Comparison of ENCODE assay signal across 8 mouse cellular contexts in genomic region chr17:34120180-34120723, GRCm38 (mm10). TPM values are rescaled to one million over a fixed set of nuclear protein-coding genes. Genes with fewer than 3 reads are reported as not detected.
A peak's percentile ranks its signal among the peaks of the same experiment; 100 is the strongest.
DNase-seq lines count a peak whose midpoint lies in the region; ATAC-seq and TF ChIP-seq lines count a peak whose summit lies in the region.

No protein-coding gene starts in this region.

- 0 out of 2 replicates have a peak, but pooled peaks have one; percentile 33 for TF ChIP-seq EP300 in ES-Bruce4 (IDR thresholded peaks at IDR 0.05; ENCODE audit: insufficient read depth, low read depth, low read length)
- TF ChIP-seq EP300 in lung, postnatal 0 days (IDR thresholded peaks at IDR 0.05): no peak; the same call in 1 of the 2 replicates

- peak overlapping the region; percentile 88 for H3K4me2 ChIP-seq in forebrain, postnatal 0 days (ENCODE audit: low read depth)
- peak overlapping the region; percentile 94 for H3K4me2 ChIP-seq in lung, postnatal 0 days (replicated peaks; ENCODE audit: low read depth, low read length)

- peak overlapping the region; percentile 95 for H3K4me3 ChIP-seq in ES-Bruce4 (ENCODE audit: low read depth, low read length)
- peak overlapping the region; percentile 59 for H3K4me3 ChIP-seq in forebrain, postnatal 0 days (ENCODE audit: low read depth, low read length)
- peak overlapping the region; percentile 92 for H3K4me3 ChIP-seq in lung, postnatal 0 days (ENCODE audit: low read depth, low read length)

- no peaks in the 10 kb centered on the region for H3K27me3 ChIP-seq in ES-Bruce4 (ENCODE audit: control insufficient read depth, insufficient read depth, low read length, poor library complexity, severe bottlenecking)
- no peaks in the 10 kb centered on the region for H3K27me3 ChIP-seq in forebrain, postnatal 0 days (ENCODE audit: insufficient read depth, low read length)
- no peaks in the 10 kb centered on the region for H3K27me3 ChIP-seq in lung, postnatal 0 days (replicated peaks; ENCODE audit: insufficient read depth, low read length)

- H3K27ac ChIP-seq in ES-Bruce4 (ENCODE audit: insufficient read depth, low read length): peak overlapping the region; percentile 88
- peak overlapping the region; percentile 100 for H3K27ac ChIP-seq in forebrain, postnatal 0 days (ENCODE audit: low read depth, low read length)
- H3K27ac ChIP-seq in lung, postnatal 0 days (ENCODE audit: low read length): peak overlapping the region; percentile 100

- intact Hi-C loops in heart, postnatal 36 days (cut with DNase I): no loop called here

- 2% methylated on average over 33 of the region's 42 CpGs for WGBS in forebrain, postnatal 0 days
- 0% methylated on average over 26 of the region's 42 CpGs for whole genome bisulfite sequencing in lung, postnatal 0 days

- peak overlapping the region; percentile 98 for H3K9ac ChIP-seq in ES-Bruce4 (ENCODE audit: low read depth, poor library complexity, severe bottlenecking)
- H3K9ac ChIP-seq in forebrain, postnatal 0 days: peak overlapping the region; percentile 87
- peak overlapping the region; percentile 96 for H3K9ac ChIP-seq in lung, postnatal 0 days (replicated peaks; ENCODE audit: low read depth)

- no peak for TF ChIP-seq CTCF in ES-Bruce4 (IDR thresholded peaks at IDR 0.05; ENCODE audit: low read depth, low read length)
- TF ChIP-seq CTCF in forebrain, postnatal 0 days (IDR thresholded peaks at IDR 0.05; ENCODE audit: low read depth): no peak
- no peak for TF ChIP-seq CTCF in lung, postnatal 0 days (IDR thresholded peaks at IDR 0.05)

- peak; percentile 93 for DNase-seq in cerebellum, adult 11-12 months
- DNase-seq in forebrain, postnatal 0 days: peak; percentile 88
- peak; percentile 84 to 86 for DNase-seq in heart, postnatal 36 days
- peak; percentile 84 to 89 for DNase-seq in layer of hippocampus, postnatal 10 days (ENCODE audit: low spot score in 2 of 2)
- peak; percentile 93 for DNase-seq in lung, postnatal 0 days (ENCODE audit: low spot score)
- peak; percentile 65 for DNase-seq in retina, adult 2 months (ENCODE audit: low read depth, low spot score)
- peak; percentile 89 for DNase-seq in thymus, postnatal 14 days

- no peaks in the 10 kb centered on the region for H3K9me3 ChIP-seq in ES-Bruce4 (replicated peaks; ENCODE audit: control insufficient read depth, insufficient read depth, low read length, poor library complexity, severe bottlenecking)
- H3K9me3 ChIP-seq in forebrain, postnatal 0 days (ENCODE audit: low read length): no peaks in the 10 kb centered on the region
- no peaks in the 10 kb centered on the region for H3K9me3 ChIP-seq in lung, postnatal 0 days (ENCODE audit: low read length)

- ATAC-seq in forebrain, postnatal 0 days: no peak
- ATAC-seq in lung, postnatal 0 days: peak; percentile 34

- no peak for TF ChIP-seq POLR2A in ES-Bruce4 (IDR thresholded peaks at IDR 0.05; ENCODE audit: insufficient read depth, low read length)

- H3K4me1 ChIP-seq in ES-Bruce4 (ENCODE audit: control insufficient read depth, insufficient read depth, low read length): no peaks in the 10 kb centered on the region
- H3K4me1 ChIP-seq in forebrain, postnatal 0 days (ENCODE audit: insufficient read depth): peaks cover 9% of the 10 kb centered on the region; the same call in 1 of the 2 replicates
- H3K4me1 ChIP-seq in lung, postnatal 0 days (ENCODE audit: insufficient read depth, low read depth, low read length): peaks cover 17% of the 10 kb centered on the region; the same call in 1 of the 2 replicates

- H3K36me3 ChIP-seq in ES-Bruce4 (ENCODE audit: control insufficient read depth, insufficient read depth, low read length, poor library complexity, severe bottlenecking): peaks cover 40% of the 10 kb centered on the region
- H3K36me3 ChIP-seq in forebrain, postnatal 0 days (ENCODE audit: insufficient read depth): peaks cover 25% of the 10 kb centered on the region
- peaks cover 18% of the 10 kb centered on the region for H3K36me3 ChIP-seq in lung, postnatal 0 days (ENCODE audit: insufficient read depth, low read length)

RNA-seq across cellular contexts. Expression of gene H2-DMa, which starts 0.9 kb away (rescaled TPM):
- 5.9 and 8.3 TPM in 2 replicates for polyA plus RNA-seq in ES-Bruce4 (2011; ENCODE audit: insufficient read depth, insufficient read length, low read depth, missing spikeins)
- 21.5 and 25.7 TPM in 2 replicates for total RNA-seq in forebrain, postnatal 0 days (2014; rRNA removed)
- 19.2 and 23.5 TPM in 2 replicates for polyA plus RNA-seq in forebrain, postnatal 0 days (2015; fragmentation: Nextera tagmentation; extraction: Ambion mirVana)
- 1 to 10 TPM; 4.0 to 6.5 TPM for total RNA-seq in heart, postnatal 36 days (2021)
- 10 to 100 TPM; 34.4 to 38.6 TPM for total RNA-seq in layer of hippocampus, postnatal 10 days (2021)
- polyA plus RNA-seq in lung, postnatal 0 days (2015; fragmentation: Nextera tagmentation; extraction: Ambion mirVana): 20.7 and 23.9 TPM in 2 replicates

RNA-seq across cellular contexts. Expression of gene Brd2, which starts 2.2 kb away (rescaled TPM):
- 190 and 199 TPM in 2 replicates for polyA plus RNA-seq in ES-Bruce4 (2011; ENCODE audit: insufficient read depth, insufficient read length, low read depth, missing spikeins)
- 191 and 219 TPM in 2 replicates for total RNA-seq in forebrain, postnatal 0 days (2014; rRNA removed)
- 122 and 129 TPM in 2 replicates for polyA plus RNA-seq in forebrain, postnatal 0 days (2015; fragmentation: Nextera tagmentation; extraction: Ambion mirVana)
- total RNA-seq in heart, postnatal 36 days (2021): 10 to 100 TPM; 80.5 to 87.0 TPM
- total RNA-seq in layer of hippocampus, postnatal 10 days (2021): 100 to 1,000 TPM; 252 to 263 TPM
- 80.2 and 80.3 TPM in 2 replicates for polyA plus RNA-seq in lung, postnatal 0 days (2015; fragmentation: Nextera tagmentation; extraction: Ambion mirVana)

RNA-seq across cellular contexts. Expression of gene H2-DMb2, which starts 22.9 kb away (rescaled TPM):
- polyA plus RNA-seq in ES-Bruce4 (2011; ENCODE audit: insufficient read depth, insufficient read length, low read depth, missing spikeins): not detected in 2 replicates
- 2.2 and 2.4 TPM in 2 replicates for total RNA-seq in forebrain, postnatal 0 days (2014; rRNA removed)
- 0.72 and 1.0 TPM in 2 replicates for polyA plus RNA-seq in forebrain, postnatal 0 days (2015; fragmentation: Nextera tagmentation; extraction: Ambion mirVana)
- total RNA-seq in heart, postnatal 36 days (2021): 1 to 10 TPM; 1.3 to 1.7 TPM
- total RNA-seq in layer of hippocampus, postnatal 10 days (2021): not detected
- polyA plus RNA-seq in lung, postnatal 0 days (2015; fragmentation: Nextera tagmentation; extraction: Ambion mirVana): 1.8 and 2.2 TPM in 2 replicates

RNA-seq across cellular contexts. Expression of gene H2-Oa, which starts 28.1 kb away (rescaled TPM):
- 1.4 TPM in 1 of 2 replicates, not detected in the other for polyA plus RNA-seq in ES-Bruce4 (2011; ENCODE audit: insufficient read depth, insufficient read length, low read depth, missing spikeins)
- total RNA-seq in forebrain, postnatal 0 days (2014; rRNA removed): not detected in 2 replicates
- 0.13 TPM in 1 of 2 replicates, not detected in the other for polyA plus RNA-seq in forebrain, postnatal 0 days (2015; fragmentation: Nextera tagmentation; extraction: Ambion mirVana)
- not detected for total RNA-seq in heart, postnatal 36 days (2021)
- total RNA-seq in layer of hippocampus, postnatal 10 days (2021): under 1 TPM in 1 of 2 experiments, not detected in 1; 0.34 TPM
- 0.48 and 1.1 TPM in 2 replicates for polyA plus RNA-seq in lung, postnatal 0 days (2015; fragmentation: Nextera tagmentation; extraction: Ambion mirVana)

RNA-seq across cellular contexts. Expression of gene H2-DMb1, which starts 32.6 kb away (rescaled TPM):
- 0.65 and 1.1 TPM in 2 replicates for polyA plus RNA-seq in ES-Bruce4 (2011; ENCODE audit: insufficient read depth, insufficient read length, low read depth, missing spikeins)
- total RNA-seq in forebrain, postnatal 0 days (2014; rRNA removed): 0.62 and 2.8 TPM in 2 replicates
- polyA plus RNA-seq in forebrain, postnatal 0 days (2015; fragmentation: Nextera tagmentation; extraction: Ambion mirVana): 1.5 and 1.7 TPM in 2 replicates
- total RNA-seq in heart, postnatal 36 days (2021): 1 to 10 TPM; 1.5 to 2.9 TPM
- under 1 TPM; 0.69 to 0.91 TPM for total RNA-seq in layer of hippocampus, postnatal 10 days (2021)
- polyA plus RNA-seq in lung, postnatal 0 days (2015; fragmentation: Nextera tagmentation; extraction: Ambion mirVana): 6.9 and 7.2 TPM in 2 replicates
